Mouse (Mus musculus) heart, adult 2 months (tissue): ENCODE data around the gene Myh3. TPM values are rescaled to one million over a fixed set of nuclear protein-coding genes. Genes with fewer than 3 reads are reported as not detected.

Experiments used
- DNase-seq, 2 experiments: peaks; one replicate each; pipeline ENCODE4 v3.0.0; 2021
- H3K27ac ChIP-seq: fragments of 200-600 bp; 2 replicates; pipeline ENCODE4 v1.8.1; 2022
- H3K27me3 ChIP-seq: fragments of 200-500 bp; 2 replicates; pipeline ENCODE4 v1.6.1; 2012; ENCODE audit warnings: mild to moderate bottlenecking, low read length, inconsistent platforms, mixed read lengths; ENCODE audit not compliant: control insufficient read depth, insufficient read depth
- H3K36me3 ChIP-seq: fragments of 200-500 bp; 2 replicates; pipeline ENCODE4 v1.6.1; 2012; ENCODE audit warnings: low read length, inconsistent platforms; ENCODE audit not compliant: control insufficient read depth, insufficient read depth
- H3K4me1 ChIP-seq: fragments of 200-500 bp; 2 replicates; pipeline ENCODE4 v1.6.1; 2011; ENCODE audit warnings: low read length; ENCODE audit not compliant: control insufficient read depth, insufficient read depth
- H3K4me3 ChIP-seq: fragments of 200-600 bp; 2 replicates; pipeline ENCODE4 v1.8.1; 2022
- H3K79me2 ChIP-seq: fragments of 200-500 bp; replicated peaks from 2 replicates; pipeline ENCODE4 v1.6.1; 2012; ENCODE audit warnings: mild to moderate bottlenecking, inconsistent platforms, low read length, moderate library complexity, mixed read lengths; ENCODE audit not compliant: control insufficient read depth, insufficient read depth
- H3K9ac ChIP-seq: fragments of 200-500 bp; 2 replicates; pipeline ENCODE4 v1.6.1; 2012; ENCODE audit warnings: low read depth, mild to moderate bottlenecking, control low read depth, inconsistent platforms, low read length, mixed read lengths
- CTCF ChIP-seq: fragments of 200-600 bp; IDR thresholded peaks from 2 replicates; pipeline ENCODE4 v1.8.1; 2022; ENCODE audit warnings: antibody characterized with exemption, mild to moderate bottlenecking, moderate library complexity
- EP300 ChIP-seq: fragments of 200-500 bp; IDR thresholded peaks from 2 replicates; pipeline ENCODE4 v1.6.1; 2011; ENCODE audit warnings: low read depth, low read length, control low read depth; ENCODE audit not compliant: insufficient read depth
- POLR2A ChIP-seq: fragments of 200-500 bp; IDR thresholded peaks from 2 replicates; pipeline ENCODE4 v1.6.1; 2011; ENCODE audit warnings: mild to moderate bottlenecking, low read depth, low read length, control low read depth; ENCODE audit not compliant: insufficient read depth
- WGBS: fragments of 180-500 bp; shearing (Covaris S2); methylation state at CpG from one replicate; pipeline ENCODE4 v1.1.7; 2018; 5-methylcytosine and 5-hydroxymethylcytosine counted together
- intact Hi-C: fragments of 180-260 bp; cut with DNase I; formaldehyde crosslinking; loops from one replicate; pipeline ENCODE4 v1.15.1; 2025
- microRNA-seq, 2 experiments: library from miRNA; unstranded; fragments of <30 nt; microRNA quantifications; one replicate each; pipeline ENCODE4 v1.2.0; 2021
- polyA plus RNA-seq: library from polyadenylated mRNA; depleted of rRNA; stranded (reverse); fragments of >200 nt; gene quantifications from 2 replicates; pipeline ENCODE4 v1.2.3, GENCODE M21; 2012; rRNA removed
- total RNA-seq, 2 experiments: library from RNA; stranded (reverse); gene quantifications; 2 replicates each; pipeline ENCODE4 v1.2.3; 2021

Gene Myh3
- total and polyA plus RNA-seq, 3 experiments: not detected

DNA sequence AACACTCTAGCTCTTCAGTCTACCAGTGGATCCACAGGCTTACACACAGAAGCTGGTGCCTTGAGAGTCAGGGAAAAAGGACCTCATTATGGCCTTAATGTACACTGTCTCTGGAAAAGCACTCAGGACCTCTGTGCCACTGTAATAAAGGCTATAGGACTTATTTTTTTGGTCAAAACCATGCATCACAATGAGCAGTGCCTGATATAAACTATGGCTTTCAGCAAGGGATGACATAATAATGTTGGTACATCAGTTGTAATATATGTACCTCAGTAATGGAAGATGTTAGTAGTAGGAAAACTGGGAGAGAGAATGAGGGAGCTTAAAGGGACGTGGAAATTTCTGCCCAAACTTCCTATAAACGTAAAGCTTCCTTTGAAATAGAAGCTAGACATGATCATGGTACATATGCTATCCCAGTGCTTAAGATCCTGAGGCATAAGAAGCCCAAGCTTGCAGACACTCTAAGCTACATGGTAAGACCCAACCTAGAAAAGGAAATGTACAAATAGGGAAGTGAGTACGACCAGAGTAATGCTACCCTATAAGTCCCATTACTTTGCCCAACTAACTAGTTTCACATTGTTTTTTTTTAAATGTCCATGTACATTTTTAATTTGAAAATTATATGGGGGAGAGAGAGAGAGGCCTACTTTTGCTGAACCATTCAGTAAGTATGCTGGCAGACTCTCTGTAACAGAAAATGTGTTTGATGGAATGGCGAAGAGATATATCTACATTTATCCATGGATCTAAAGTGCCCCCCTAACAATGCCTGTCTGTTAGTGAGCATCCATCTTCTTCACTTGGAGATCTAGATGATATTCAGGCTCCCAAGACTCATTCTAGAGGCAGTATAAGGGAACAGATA lies 68.5 kb downstream of the Myh3 start:
- WGBS: 82% methylated on average over 4 of the region's 4 CpGs
- intact Hi-C loops: no loop called here
- Histone ChIP-seq H3K36me3 (no peaks in the 10 kb centered on the region), H3K79me2 (no peaks in the 10 kb centered on the region), H3K4me3 (no peak overlapping the region), H3K9ac (no peak overlapping the region), H3K4me1 (no peaks in the 10 kb centered on the region), H3K27ac (no peak overlapping the region), H3K27me3 (no peaks in the 10 kb centered on the region)
- no peak for DNase-seq
- TF ChIP-seq CTCF: no peak

GRCm38 (mm10) chr11:67147283-67147921 lies 69.3 kb downstream of the Myh3 start:
- no peak overlapping the region for H3K9ac ChIP-seq
- DNase-seq: no peak
- 77% methylated on average over 12 of the region's 12 CpGs for WGBS

DNA sequence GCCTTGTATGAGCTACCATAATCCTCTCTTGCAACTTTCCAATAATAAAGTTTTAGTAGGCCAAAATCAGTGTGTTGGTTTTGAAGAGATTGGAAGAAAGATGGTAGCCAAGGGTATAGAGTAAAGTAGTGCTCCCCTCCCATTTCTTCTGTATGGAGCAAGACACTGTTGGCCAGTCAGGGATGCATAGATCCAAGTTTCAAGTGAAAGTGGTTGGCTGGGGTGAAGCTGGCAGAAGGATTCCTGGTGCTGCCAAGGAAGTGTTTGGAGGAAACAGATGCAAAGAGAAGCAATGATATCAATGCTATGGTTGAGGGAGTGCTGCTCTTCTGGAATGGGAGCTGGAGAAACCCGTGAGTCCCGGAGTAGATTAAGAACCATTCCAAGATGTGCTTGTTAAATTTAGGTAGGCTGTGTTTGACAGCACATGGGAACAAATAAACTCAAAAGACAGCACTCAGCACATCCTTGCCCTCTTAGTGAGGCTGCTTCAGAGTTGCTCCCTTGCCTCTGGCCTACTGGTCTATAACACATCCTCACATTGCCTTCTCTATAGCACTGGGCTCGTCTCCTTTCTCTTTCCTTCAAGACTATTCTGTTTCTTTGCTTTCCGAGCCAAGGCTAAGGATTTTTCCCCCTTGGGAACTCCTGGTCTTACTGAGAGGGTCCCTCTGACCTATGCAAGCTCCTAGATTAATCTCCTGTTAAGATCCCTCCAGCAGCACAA lies 70.3 kb downstream of the Myh3 start:
- Histone ChIP-seq H3K4me3 (no peak overlapping the region), H3K9ac (no peak overlapping the region), H3K79me2 (no peaks in the 10 kb centered on the region), H3K27ac (no peak overlapping the region), H3K36me3 (no peaks in the 10 kb centered on the region), H3K27me3 (no peaks in the 10 kb centered on the region), H3K4me1 (no peaks in the 10 kb centered on the region)
- WGBS: 79% methylated on average over 4 of the region's 4 CpGs
- no peak for DNase-seq
- intact Hi-C loops: no loop called here
- TF ChIP-seq POLR2A: no peak
- TF ChIP-seq CTCF: no peak
- TF ChIP-seq EP300: no peak

More at GRCm38 (mm10) chr11:67147283-67147921, 69.3 kb downstream of the Myh3 start:
- H3K27me3 ChIP-seq: no peaks in the 10 kb centered on the region
- no peaks in the 10 kb centered on the region for H3K4me1 ChIP-seq
- intact Hi-C loops: no loop called here
- H3K36me3 ChIP-seq: no peaks in the 10 kb centered on the region
- no peak for TF ChIP-seq CTCF
- TF ChIP-seq POLR2A: no peak
- no peak for TF ChIP-seq EP300
- H3K4me3 ChIP-seq: no peak overlapping the region
- no peak overlapping the region for H3K27ac ChIP-seq
- no peaks in the 10 kb centered on the region for H3K79me2 ChIP-seq

GRCm38 (mm10) chr11:67150237-67150636 lies 72.1 kb downstream of the Myh3 start:
- H3K4me3 ChIP-seq: no peak overlapping the region
- no peaks in the 10 kb centered on the region for H3K36me3 ChIP-seq
- H3K4me1 ChIP-seq: no peaks in the 10 kb centered on the region
- H3K9ac ChIP-seq: no peak overlapping the region
- H3K27ac ChIP-seq: no peak overlapping the region
- no peaks in the 10 kb centered on the region for H3K79me2 ChIP-seq
- intact Hi-C loops: no loop called here
- no peak for TF ChIP-seq CTCF
- no peak for TF ChIP-seq EP300
- no peak for TF ChIP-seq POLR2A
- no peak for DNase-seq
- H3K27me3 ChIP-seq: no peaks in the 10 kb centered on the region
- WGBS: 85% methylated on average over 2 of the region's 2 CpGs

- 72% methylated on average over 3 of the region's 3 CpGs for WGBS
- Histone ChIP-seq H3K27ac (no peak overlapping the region), H3K36me3 (no peaks in the 10 kb centered on the region), H3K27me3 (no peaks in the 10 kb centered on the region), H3K9ac (no peak overlapping the region), H3K4me3 (no peak overlapping the region), H3K4me1 (no peaks in the 10 kb centered on the region), H3K79me2 (no peaks in the 10 kb centered on the region)
- DNase-seq: no peak
- TF ChIP-seq CTCF: no peak
- TF ChIP-seq POLR2A: no peak
- TF ChIP-seq EP300: no peak
- intact Hi-C loops: no loop called here
Measured at GRCm38 (mm10) chr11:67151159-67151558, 73.1 kb downstream of the Myh3 start.

Small RNA genes lying within 50 kb of the gene (microRNA-seq; reads per million reads assigned to microRNA genes)
- 0 reads per million in 2 experiments for gene Mir6923

Other genes starting within 250 kb of the Myh3 start
- gene Pirt, start 166.3 kb upstream of the Myh3 start, total RNA-seq: 1 to 10 TPM; 7.9 to 8.3 TPM
- gene Pirt, start 166.3 kb upstream of the Myh3 start, polyA plus RNA-seq: 6.6 and 13.6 TPM in 2 replicates
- not detected for gene Tmem238l, start 121.7 kb upstream of the Myh3 start, total RNA-seq
- gene Tmem238l, start 121.7 kb upstream of the Myh3 start, polyA plus RNA-seq: not detected in 2 replicates
- 1 to 10 TPM; 1.9 to 2.0 TPM for gene Tmem220, start 53.1 kb upstream of the Myh3 start, total RNA-seq
- 2.1 and 3.8 TPM in 2 replicates for gene Tmem220, start 53.1 kb upstream of the Myh3 start, polyA plus RNA-seq
- 10 to 100 TPM; 10.8 to 14.6 TPM for gene Adprm, start 25.7 kb upstream of the Myh3 start, total RNA-seq
- gene Adprm, start 25.7 kb upstream of the Myh3 start, polyA plus RNA-seq: 9.8 and 20.6 TPM in 2 replicates
- 10 to 100 TPM; 18.3 to 20.1 TPM for gene Sco1, start 25.6 kb upstream of the Myh3 start, total RNA-seq
- gene Sco1, start 25.6 kb upstream of the Myh3 start, polyA plus RNA-seq: 7.8 and 12.0 TPM in 2 replicates
- gene Myh2, start 92.7 kb downstream of the Myh3 start, total RNA-seq: not detected
- gene Myh2, start 92.7 kb downstream of the Myh3 start, polyA plus RNA-seq: not detected in 2 replicates
- gene Myh1, start 121.8 kb downstream of the Myh3 start, total RNA-seq: not detected
- gene Myh1, start 121.8 kb downstream of the Myh3 start, polyA plus RNA-seq: 0.03 TPM in 1 of 2 replicates, not detected in the other
- under 1 TPM in 1 of 2 experiments, not detected in 1; 0.05 TPM for gene Myh4, start 159.7 kb downstream of the Myh3 start, total RNA-seq
- not detected in 2 replicates for gene Myh4, start 159.7 kb downstream of the Myh3 start, polyA plus RNA-seq
- not detected for gene Myh8, start 198.8 kb downstream of the Myh3 start, total RNA-seq
- 0.06 TPM in 1 of 2 replicates, not detected in the other for gene Myh8, start 198.8 kb downstream of the Myh3 start, polyA plus RNA-seq
- gene Myh13, start 243.4 kb downstream of the Myh3 start, total RNA-seq: under 1 TPM in 1 of 2 experiments, not detected in 1; 0.05 TPM
- not detected in 2 replicates for gene Myh13, start 243.4 kb downstream of the Myh3 start, polyA plus RNA-seq